Mouse (Mus musculus) cortical plate, adult 2 months (tissue): ENCODE measurements around the gene Gjb2. TPM values are rescaled to one million over a fixed set of nuclear protein-coding genes. Genes with fewer than 3 reads are reported as not detected.
A peak's percentile ranks its signal among the peaks of the same experiment; 100 is the strongest.
"Not testable (repeated sequence)": the region's sequence is repeated elsewhere in the genome, so short reads cannot be mapped to it uniquely, and the experiment has no call there.

Experiments
- H3K27ac ChIP-seq: fragments of 200-500 bp; 2 replicates; pipeline ENCODE4 v1.5.1; 2012; ENCODE audit warnings: low read length, control low read depth, inconsistent platforms; ENCODE audit not compliant: insufficient read depth
- H3K4me1 ChIP-seq: fragments of 200-500 bp; 2 replicates; pipeline ENCODE4 v1.6.1; 2011; ENCODE audit warnings: low read length; ENCODE audit not compliant: control insufficient read depth, insufficient read depth
- H3K4me3 ChIP-seq: fragments of 200-500 bp; 2 replicates; pipeline ENCODE4 v1.5.1; 2011; ENCODE audit warnings: mild to moderate bottlenecking, low read length, control low read depth; ENCODE audit not compliant: insufficient read depth
- CTCF ChIP-seq: fragments of 200-500 bp; IDR thresholded peaks from 2 replicates; pipeline ENCODE4 v1.5.1; 2011; ENCODE audit warnings: mild to moderate bottlenecking, control low read depth, low read length; ENCODE audit not compliant: insufficient read depth; ENCODE audit errors: extremely low read depth
- POLR2A ChIP-seq: fragments of 200-500 bp; IDR thresholded peaks from 2 replicates; pipeline ENCODE4 v1.6.1; 2011; ENCODE audit warnings: mild to moderate bottlenecking, low read length, control low read depth; ENCODE audit not compliant: insufficient read depth; ENCODE audit errors: extremely low read depth
- polyA plus RNA-seq: library from polyadenylated mRNA; depleted of rRNA; stranded (reverse); fragments of >200 nt; gene quantifications from 2 replicates; pipeline ENCODE4 v1.2.3, GENCODE M21; 2012; rRNA removed

Gjb2 gene
- polyA plus RNA-seq, 1 experiment: 12.0 TPM

DNA sequence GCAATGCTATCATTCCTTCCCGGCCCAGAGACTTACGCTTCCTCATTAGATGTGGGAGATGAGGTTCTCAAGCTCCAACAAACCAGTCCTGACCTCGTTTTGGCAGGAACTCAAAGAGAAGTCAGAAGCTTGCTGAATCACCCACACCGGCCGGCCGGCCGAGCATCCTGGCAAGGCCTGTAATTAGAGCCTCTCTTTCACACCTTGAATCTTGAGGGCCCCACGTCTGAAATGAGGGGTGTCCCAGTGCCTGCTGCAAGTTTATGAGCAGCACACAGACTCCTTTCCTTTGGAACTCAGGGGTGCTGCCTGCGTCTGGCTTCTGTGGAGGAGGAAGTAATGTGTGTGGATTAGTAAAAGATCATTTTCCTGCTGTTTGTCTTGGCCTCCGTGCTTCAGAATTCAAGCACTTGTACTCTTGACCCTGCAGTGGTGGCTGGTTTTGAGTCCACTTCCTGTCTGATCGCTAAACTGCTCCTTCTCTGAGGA, 20.3 kb downstream of the Gjb2 start:
- no peak overlapping the region for H3K27ac ChIP-seq
- H3K4me3 ChIP-seq: no peak overlapping the region
- TF ChIP-seq POLR2A: no peak
- no peaks in the 10 kb centered on the region for H3K4me1 ChIP-seq

DNA sequence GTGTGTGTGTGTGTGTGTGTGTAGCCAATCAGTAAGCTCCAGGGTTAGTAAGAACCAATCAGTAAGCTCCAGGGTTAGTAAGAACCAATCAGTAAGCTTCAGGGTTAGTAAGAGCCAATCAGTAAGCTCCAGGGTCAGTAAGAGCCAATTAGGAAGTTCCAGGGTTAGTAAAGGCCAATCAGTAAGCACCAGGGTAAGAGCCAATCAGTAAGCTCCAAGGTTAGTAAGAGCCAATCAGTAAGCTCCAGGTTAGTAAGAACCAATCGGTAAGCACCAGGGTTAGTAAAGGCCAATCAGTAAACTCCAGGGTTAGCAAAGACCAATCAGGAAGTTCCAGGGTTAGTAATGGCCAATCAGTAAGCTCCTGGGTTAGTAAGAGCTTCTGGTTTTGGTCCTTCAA, 21.6 kb downstream of the Gjb2 start:
- H3K4me1 ChIP-seq: no peaks in the 10 kb centered on the region
- no peak overlapping the region for H3K27ac ChIP-seq
- no peak overlapping the region for H3K4me3 ChIP-seq
- TF ChIP-seq CTCF (no peak), POLR2A (no peak)

DNA sequence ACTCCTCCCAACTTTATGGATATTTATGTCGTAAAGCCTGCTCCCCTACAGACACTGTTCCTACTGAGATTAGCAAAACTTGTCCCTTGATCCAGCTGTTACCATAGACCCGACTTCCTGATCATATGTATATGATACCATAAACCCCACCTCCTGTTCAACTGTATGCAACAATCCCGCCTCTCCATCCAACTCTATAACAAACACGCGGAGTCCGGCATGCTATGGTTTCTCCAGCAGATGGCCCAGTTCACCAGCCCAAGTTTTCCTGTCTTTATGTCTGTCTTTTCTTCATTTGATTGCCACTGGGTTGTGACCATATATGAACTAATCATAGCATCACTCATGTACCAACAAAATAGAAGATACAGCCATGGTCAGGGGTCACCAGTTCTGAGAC, 29.0 kb downstream of the Gjb2 start:
- Histone ChIP-seq H3K4me3 (no peak overlapping the region), H3K4me1 (no peaks in the 10 kb centered on the region), H3K27ac (no peak overlapping the region)
- TF ChIP-seq CTCF (no peak), POLR2A (no peak)

DNA sequence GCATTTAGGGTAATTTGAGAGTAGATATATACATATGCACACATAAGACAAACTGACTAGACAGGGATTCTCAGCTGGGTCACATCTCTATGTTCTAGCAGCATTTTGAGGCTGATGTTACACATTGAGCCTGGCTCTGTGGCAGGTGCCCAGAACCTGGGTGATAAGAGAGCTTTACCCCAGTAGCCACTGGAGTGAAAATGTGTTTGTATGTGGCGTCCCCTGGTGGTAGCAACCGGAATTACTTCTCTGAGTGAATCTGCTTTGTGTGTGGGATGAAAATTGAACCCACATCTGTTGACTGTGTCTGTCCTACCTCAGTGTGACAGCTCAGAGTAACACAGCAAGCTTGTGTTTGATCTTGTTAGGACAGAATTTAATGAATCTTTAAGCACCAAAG, 34.6 kb downstream of the Gjb2 start:
- TF ChIP-seq CTCF: peak; percentile 52

DNA sequence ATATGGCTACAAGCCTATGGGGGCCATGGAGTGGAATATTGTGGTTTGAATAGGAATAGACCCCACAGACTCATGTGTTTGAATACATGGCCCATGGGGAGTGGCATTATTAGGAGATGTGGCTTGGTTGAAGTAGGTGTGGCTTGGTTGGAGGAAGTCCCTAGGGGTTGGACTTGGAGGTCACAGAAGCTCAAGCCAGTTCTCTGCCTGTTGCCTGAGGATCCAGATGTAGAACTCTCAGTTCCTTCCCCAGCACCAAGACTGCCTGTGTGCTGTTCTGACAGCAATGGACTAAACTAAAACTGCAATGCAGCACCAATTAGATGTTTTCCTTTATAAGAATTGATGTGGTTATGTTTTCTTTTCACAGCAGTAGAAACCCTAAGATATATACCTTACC, 38.4 kb downstream of the Gjb2 start:
- TF ChIP-seq CTCF (no peak), POLR2A (no peak)
- Histone ChIP-seq H3K27ac (no peak overlapping the region), H3K4me3 (no peak overlapping the region), H3K4me1 (no peaks in the 10 kb centered on the region)

More for the DNA sequence above, 34.6 kb downstream of the Gjb2 start:
- not testable (repeated sequence) for H3K4me1 ChIP-seq, H3K27ac ChIP-seq, H3K4me3 ChIP-seq

DNA sequence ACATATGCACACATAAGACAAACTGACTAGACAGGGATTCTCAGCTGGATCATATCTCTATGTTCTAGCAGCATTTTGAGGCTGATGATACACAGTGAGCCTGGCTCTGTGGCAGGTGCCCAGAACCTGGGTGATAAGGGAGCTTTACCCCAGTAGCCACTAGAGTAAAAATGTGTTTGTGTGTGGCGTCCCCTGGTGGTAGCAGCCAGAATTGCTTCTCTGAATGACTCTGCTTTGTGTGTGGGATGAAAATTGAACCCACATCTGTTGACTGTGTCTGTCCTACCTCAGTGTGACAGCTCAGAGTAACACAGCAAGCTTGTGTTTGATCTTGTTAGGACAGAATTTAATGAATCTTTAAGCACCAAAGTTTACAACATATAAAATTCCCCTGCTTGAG, 44.5 kb downstream of the Gjb2 start:
- H3K4me1 ChIP-seq, H3K4me3 ChIP-seq, H3K27ac ChIP-seq: not testable (repeated sequence)
- TF ChIP-seq CTCF: peak; percentile 73

- H3K4me1 ChIP-seq: no peaks in the 10 kb centered on the region
- peak within 1 kb of the TSS; percentile 12; the same call in 1 of the 2 replicates for H3K4me3 ChIP-seq
- H3K27ac ChIP-seq: no peak within 1 kb of the TSS
- TF ChIP-seq CTCF: no peak
- TF ChIP-seq POLR2A: no peak
Measured at GRCm38 (mm10) chr14:57057563-57058321, 46.8 kb downstream of the Gjb2 start, which contains the start of gene Gja3. Gene Gja3, minus strand, starts transcription at chr14:57058100.

- H3K4me3 ChIP-seq: no peak overlapping the region
- no peak for TF ChIP-seq CTCF
- no peak for TF ChIP-seq POLR2A
- no peak overlapping the region for H3K27ac ChIP-seq
- no peaks in the 10 kb centered on the region for H3K4me1 ChIP-seq
Measured at GRCm38 (mm10) chr14:57057204-57057562, 47.3 kb downstream of the Gjb2 start.

GRCm38 (mm10) chr14:57052713-57053112, 51.8 kb downstream of the Gjb2 start:
- Histone ChIP-seq H3K4me3 (no peak overlapping the region), H3K27ac (no peak overlapping the region), H3K4me1 (no peaks in the 10 kb centered on the region)
- TF ChIP-seq POLR2A: no peak

Other genes starting within 250 kb of the Gjb2 start
- gene Zmym2, start 218.0 kb downstream of the Gjb2 start, polyA plus RNA-seq: 40.7 and 41.8 TPM in 2 replicates
- gene Gja3, start 46.6 kb downstream of the Gjb2 start, polyA plus RNA-seq: 0.06 and 0.09 TPM in 2 replicates
- gene Gm4491, start 11.2 kb upstream of the Gjb2 start, polyA plus RNA-seq: 0.90 and 0.95 TPM in 2 replicates
- 101 and 109 TPM in 2 replicates for gene Gjb6, start 28.9 kb upstream of the Gjb2 start, polyA plus RNA-seq